ENCODE assay signal across 35 mouse cellular contexts in the genomic region with DNA sequence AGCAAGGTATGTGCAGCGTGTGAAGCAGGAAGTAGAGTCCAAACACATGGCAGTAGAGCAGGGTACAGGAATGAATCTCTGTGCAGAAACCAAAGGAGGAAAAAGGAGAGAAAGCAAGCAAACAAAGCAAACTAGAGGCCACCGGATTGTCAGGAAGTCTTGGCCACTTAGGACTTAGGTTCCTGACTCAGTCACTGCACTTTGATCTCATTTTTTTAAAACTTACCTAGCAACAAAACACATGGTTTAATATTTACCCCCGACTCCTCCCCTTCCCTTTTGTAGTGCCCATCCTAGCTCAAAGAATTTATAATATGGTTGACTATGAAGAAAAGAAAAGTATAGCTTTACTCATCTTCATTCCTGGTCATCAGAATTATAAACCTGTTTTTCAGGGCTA. TPM values are rescaled to one million over a fixed set of nuclear protein-coding genes. Genes with fewer than 3 reads are reported as not detected.
A peak's percentile ranks its signal among the peaks of the same experiment; 100 is the strongest.
DNase-seq lines count a peak whose midpoint lies in the region; ATAC-seq and TF ChIP-seq lines count a peak whose summit lies in the region.
"Had no signal": no experiment of that assay in that cellular context is flagged by ENCODE, and none has a peak within 500 bp of the region (broad histone marks: within the 10 kb centered on the region; RNA-seq: fewer than 3 reads in every experiment).

No protein-coding gene starts in this region.

- intact Hi-C loops in left cerebral cortex, postnatal 36 days (cut with DNase I): no loop called here

- no peak for TF ChIP-seq POLR2A in liver, adult 2 months (IDR thresholded peaks at IDR 0.05; ENCODE audit: extremely low read depth, insufficient read depth, low read length)
- TF ChIP-seq POLR2A in small intestine, adult 2 months (IDR thresholded peaks at IDR 0.05; ENCODE audit: low read depth, low read length): no peak

- peak; percentile 6 for DNase-seq in kidney, adult 11 months
- DNase-seq in kidney, postnatal 14 days: no peak
- DNase-seq in liver, adult 2 months (ENCODE audit: extremely low read depth, low read depth, low spot score): peak; percentile 44
- DNase-seq in liver, postnatal 0 days: no peak
- DNase-seq in ovary, postnatal 10 days (ENCODE audit: low spot score): no peak
- no peak for DNase-seq in left cerebral cortex, postnatal 36 days (ENCODE audit: low spot score in 2 of 2)
- DNase-seq: adrenal gland, adult 8-10 months; cerebellum, adult 11 months; cerebellum, adult 9-10 months; embryo, embryonic 11 days; gastrocnemius, adult 2 months; heart, adult 2 months; heart, postnatal 4 days; left cerebral cortex, postnatal 4 days; liver, embryonic 13.5 days; lung, adult 2 months; lung, postnatal 14 days; right cerebral cortex, postnatal 4 days had no signal

- H3K4me1 ChIP-seq in liver, adult 2 months (ENCODE audit: control insufficient read depth, insufficient read depth, low read length): no peaks in the 10 kb centered on the region
- no peaks in the 10 kb centered on the region for H3K4me1 ChIP-seq in liver, postnatal 0 days (ENCODE audit: insufficient read depth)
- peaks cover 10% of the 10 kb centered on the region; the same call in 1 of the 2 replicates for H3K4me1 ChIP-seq in small intestine, adult 2 months (ENCODE audit: control insufficient read depth, insufficient read depth, insufficient read length, low read length)
- H3K4me1 ChIP-seq: heart, embryonic 12.5 days; hindbrain, embryonic 13.5 days; liver, embryonic 13.5 days; neural tube, embryonic 12.5 days had no signal

- no peaks in the 10 kb centered on the region for H3K36me3 ChIP-seq in liver, adult 2 months (ENCODE audit: control insufficient read depth, insufficient read depth, low read length)
- H3K36me3 ChIP-seq in liver, postnatal 0 days (replicated peaks; ENCODE audit: insufficient read depth, low read length): no peaks in the 10 kb centered on the region
- H3K36me3 ChIP-seq in small intestine, adult 2 months (ENCODE audit: control insufficient read depth, insufficient read depth, low read length): no peaks in the 10 kb centered on the region
- H3K36me3 ChIP-seq: embryonic facial prominence, embryonic 13.5 days; G1E; heart, embryonic 12.5 days; hindbrain, embryonic 13.5 days; liver, embryonic 13.5 days; neural tube, embryonic 12.5 days had no signal

- no peak for ATAC-seq in liver, postnatal 0 days
- ATAC-seq: forebrain, embryonic 16.5 days; midbrain, embryonic 16.5 days had no signal

- H3K9me3 ChIP-seq in liver, postnatal 0 days (ENCODE audit: low read length): no peaks in the 10 kb centered on the region
- H3K9me3 ChIP-seq: embryonic facial prominence, embryonic 13.5 days; G1E; heart, embryonic 12.5 days; hindbrain, embryonic 13.5 days; liver, embryonic 13.5 days; neural tube, embryonic 12.5 days had no signal

- no peak overlapping the region for H3K4me2 ChIP-seq in liver, postnatal 0 days (ENCODE audit: low read depth, low read length)
- H3K4me2 ChIP-seq: embryonic facial prominence, embryonic 13.5 days; heart, embryonic 12.5 days; hindbrain, embryonic 13.5 days; liver, embryonic 13.5 days; midbrain, embryonic 11.5 days; neural tube, embryonic 12.5 days had no signal

- no peaks in the 10 kb centered on the region for H3K27me3 ChIP-seq in liver, adult 2 months (ENCODE audit: control insufficient read depth, insufficient read depth, low read length)
- no peaks in the 10 kb centered on the region for H3K27me3 ChIP-seq in liver, postnatal 0 days (ENCODE audit: insufficient read depth, low read length)
- H3K27me3 ChIP-seq in small intestine, adult 2 months (ENCODE audit: control insufficient read depth, insufficient read depth, low read length): no peaks in the 10 kb centered on the region
- H3K27me3 ChIP-seq: embryonic facial prominence, embryonic 13.5 days; heart, embryonic 12.5 days; hindbrain, embryonic 13.5 days; liver, embryonic 13.5 days; neural tube, embryonic 12.5 days had no signal

- no peaks in the 10 kb centered on the region for H3K79me2 ChIP-seq in liver, adult 2 months (ENCODE audit: control insufficient read depth, insufficient read depth, low read length)

- H3K27ac ChIP-seq in liver, adult 2 months (replicated peaks; ENCODE audit: insufficient read depth, low read depth, low read length): no peak overlapping the region
- no peak overlapping the region for H3K27ac ChIP-seq in liver, postnatal 0 days (ENCODE audit: low read depth)
- H3K27ac ChIP-seq in small intestine, adult 2 months (ENCODE audit: insufficient read depth, low read depth, low read length): peak overlapping the region; percentile 96
- H3K27ac ChIP-seq: gastrocnemius, adult 2 months; heart, adult 2 months; hindbrain, embryonic 13.5 days; kidney, postnatal 0 days; layer of hippocampus, adult 2 months; left cerebral cortex, adult 2 months; liver, embryonic 13.5 days; neural tube, embryonic 12.5 days had no signal

- 58% methylated on average over 3 of the region's 3 CpGs for WGBS in liver, adult 2 months
- WGBS in liver, postnatal 0 days (ENCODE audit: insufficient replicate concordance): 51% methylated on average over 3 of the region's 3 CpGs
- WGBS in small intestine, adult 2 months: 17% methylated on average over 3 of the region's 3 CpGs

- H3K9ac ChIP-seq in liver, adult 2 months (ENCODE audit: low read depth, low read length): no peak overlapping the region
- no peak overlapping the region for H3K9ac ChIP-seq in liver, postnatal 0 days (replicated peaks)
- H3K9ac ChIP-seq: embryonic facial prominence, embryonic 13.5 days; heart, embryonic 12.5 days; hindbrain, embryonic 13.5 days; liver, embryonic 13.5 days; neural tube, embryonic 12.5 days had no signal

- no peak overlapping the region for H3K4me3 ChIP-seq in liver, adult 2 months (ENCODE audit: insufficient read depth, low read depth, low read length)
- H3K4me3 ChIP-seq in liver, postnatal 0 days (ENCODE audit: low read depth, low read length): no peak overlapping the region
- H3K4me3 ChIP-seq in small intestine, adult 2 months (ENCODE audit: low read depth, low read length): no peak overlapping the region
- H3K4me3 ChIP-seq: embryonic facial prominence, embryonic 13.5 days; erythroblast, embryonic 14.5 days; gastrocnemius, adult 2 months; heart, adult 2 months; heart, embryonic 12.5 days; hindbrain, embryonic 13.5 days; layer of hippocampus, adult 2 months; left cerebral cortex, adult 2 months; liver, embryonic 13.5 days; neural tube, embryonic 12.5 days had no signal

- TF ChIP-seq EP300 in liver, postnatal 0 days (IDR thresholded peaks at IDR 0.05; ENCODE audit: low read depth): no peak

- no peak for TF ChIP-seq CTCF in liver, adult 2 months (IDR thresholded peaks at IDR 0.05; ENCODE audit: low read depth, low read length)
- no peak for TF ChIP-seq CTCF in liver, postnatal 0 days (IDR thresholded peaks at IDR 0.05; ENCODE audit: low read depth)
- no peak for TF ChIP-seq CTCF in small intestine, adult 2 months (IDR thresholded peaks at IDR 0.05; ENCODE audit: extremely low read depth, insufficient read length, insufficient replicate concordance, low read depth, low read length)

RNA-seq across cellular contexts. Expression of a gene that starts 15.2 kb away (rescaled TPM):
- not detected in 2 replicates for total RNA-seq in liver, adult 2 months (2014; rRNA removed)
- polyA plus RNA-seq in liver, adult 2 months (2012; rRNA removed): not detected in 2 replicates
- not detected in 2 replicates for polyA plus RNA-seq in liver, postnatal 0 days (2015; fragmentation: Nextera tagmentation; extraction: Ambion mirVana)
- polyA plus RNA-seq in small intestine, adult 2 months (2012; rRNA removed): 0.37 and 0.53 TPM in 2 replicates
- total RNA-seq in left cerebral cortex, postnatal 36 days (2021): not detected
- total RNA-seq: adrenal gland, adult 8-10 months; gastrocnemius, adult 2 months; heart, adult 2 months; heart, postnatal 4 days; layer of hippocampus, adult 2 months; layer of hippocampus, postnatal 14 days; left cerebral cortex, adult 2 months; left cerebral cortex, postnatal 4 days; megakaryocyte progenitor cell, adult 5-6 weeks had no signal
- polyA plus RNA-seq: erythroblast, embryonic 14.5 days; forebrain, embryonic 11.5 days; forebrain, embryonic 16.5 days; G1E; heart, embryonic 12.5 days; heart, postnatal 0 days; hindbrain, embryonic 13.5 days; midbrain, embryonic 11.5 days; midbrain, embryonic 16.5 days; neural tube, embryonic 12.5 days had no signal

RNA-seq across cellular contexts. Expression of a gene that starts 58.1 kb away (rescaled TPM):
- total RNA-seq in liver, adult 2 months (2014; rRNA removed): not detected in 2 replicates
- polyA plus RNA-seq in liver, adult 2 months (2012; rRNA removed): not detected in 2 replicates
- polyA plus RNA-seq in liver, postnatal 0 days (2015; fragmentation: Nextera tagmentation; extraction: Ambion mirVana): not detected in 2 replicates
- polyA plus RNA-seq in small intestine, adult 2 months (2012; rRNA removed): not detected in 2 replicates
- not detected for total RNA-seq in left cerebral cortex, postnatal 36 days (2021)
- total RNA-seq: adrenal gland, adult 8-10 months; gastrocnemius, adult 2 months; heart, adult 2 months; heart, postnatal 4 days; layer of hippocampus, adult 2 months; layer of hippocampus, postnatal 14 days; left cerebral cortex, adult 2 months; left cerebral cortex, postnatal 4 days; megakaryocyte progenitor cell, adult 5-6 weeks had no signal
- polyA plus RNA-seq: erythroblast, embryonic 14.5 days; forebrain, embryonic 11.5 days; forebrain, embryonic 16.5 days; G1E; heart, adult 2 months; heart, postnatal 0 days; hindbrain, embryonic 13.5 days; liver, embryonic 13.5 days; midbrain, embryonic 11.5 days; midbrain, embryonic 16.5 days; neural tube, embryonic 12.5 days had no signal

Comparison
In these comparisons a context has a peak if more than half of its experiments do, and no peak if none do; other contexts are left out.
1. DNase-seq: peak in kidney, adult 11 months (single experiment) and liver, adult 2 months (single experiment); none in kidney, postnatal 14 days (single experiment), liver, postnatal 0 days (single experiment), ovary, postnatal 10 days (single experiment) and left cerebral cortex, postnatal 36 days (0 of 2).